Mouse (Mus musculus) heart, adult 11 months (tissue): ENCODE data around the gene Reg3g.
"Not testable (repeated sequence)": the region's sequence is repeated elsewhere in the genome, so short reads cannot be mapped to it uniquely, and the experiment has no call there.

Experiments used
- DNase-seq: peaks from one replicate; pipeline ENCODE4 v3.0.0; 2022

Gene Reg3g

DNA sequence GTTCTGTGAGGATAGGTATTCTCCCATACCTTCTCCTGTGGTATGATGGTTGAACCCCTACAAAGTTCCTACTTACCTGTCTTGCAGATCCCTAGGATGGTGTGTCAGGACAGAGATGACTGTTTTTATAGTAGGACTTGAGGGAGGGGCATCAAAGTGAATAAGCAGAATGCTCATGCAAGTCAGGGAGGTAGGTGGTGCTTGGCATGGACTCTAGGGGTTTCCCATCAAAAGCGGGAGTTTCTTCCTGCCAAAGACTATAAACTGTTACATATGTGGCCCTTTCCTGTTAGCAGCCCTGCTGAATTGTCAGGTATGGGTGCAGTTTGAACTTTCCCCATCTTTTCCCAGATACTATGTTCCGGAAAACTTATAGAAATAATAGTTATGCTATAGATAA lies at the start of gene Reg3g:
TSS of gene Reg3g (minus strand) at position 101 of the 400 bp plus-strand sequence.
- no peak for DNase-seq

DNA sequence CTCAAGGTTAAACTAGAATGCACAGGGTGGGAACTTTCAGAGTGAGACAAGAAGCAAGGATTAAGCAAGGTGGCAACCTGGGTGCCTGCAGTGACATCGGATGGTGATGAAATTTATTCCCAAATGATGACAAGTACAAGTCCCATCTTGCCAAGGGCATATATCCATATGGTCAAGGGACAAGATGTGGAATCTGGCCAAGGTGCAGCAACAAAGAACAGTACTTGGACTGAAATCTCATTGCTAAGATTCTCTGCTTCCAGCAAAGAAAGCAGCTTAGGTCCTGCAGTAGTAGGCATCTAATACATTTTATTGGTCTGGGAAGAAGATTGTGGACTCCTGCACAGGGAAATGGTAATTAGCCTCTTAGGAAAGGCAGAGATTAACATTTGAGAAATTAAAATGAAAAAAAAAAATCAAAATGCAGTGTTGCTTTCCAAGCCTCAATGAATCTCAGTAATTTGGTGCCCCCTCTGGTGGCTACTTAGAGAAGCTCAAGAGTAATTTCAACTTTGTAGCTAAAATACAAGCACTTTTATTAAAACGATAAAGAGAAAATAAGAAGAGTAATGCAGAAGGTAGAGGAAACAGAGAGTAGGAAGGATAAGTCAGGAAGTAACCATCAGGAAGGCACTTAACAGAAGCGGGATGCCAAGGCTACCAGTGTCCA lies 47.2 kb upstream of the Reg3g start:
- DNase-seq, result no peak

DNA sequence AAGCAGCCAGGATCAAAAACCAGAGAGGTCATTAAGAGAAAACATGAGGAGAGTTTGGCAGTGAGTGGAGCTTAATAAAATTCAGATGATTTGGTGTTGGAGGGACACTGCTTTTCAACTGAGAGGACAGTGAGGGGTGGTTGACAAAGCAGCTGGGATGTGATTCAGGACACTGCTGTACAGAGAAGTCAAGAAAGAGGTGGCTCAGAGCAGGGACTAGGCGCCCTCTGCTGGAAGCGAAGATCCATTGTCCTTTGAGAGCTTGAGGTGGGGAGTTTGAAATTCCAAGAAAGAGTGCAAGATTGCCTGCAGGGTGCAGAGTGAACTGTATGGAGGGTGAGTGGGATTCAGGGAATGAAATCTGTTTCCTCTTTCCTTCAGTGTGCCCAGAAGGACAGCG lies 44.2 kb upstream of the Reg3g start:
- DNase-seq, result no peak

- no peak for DNase-seq
These were observed 41.7 kb upstream of the Reg3g start for GRCm38 (mm10) chr6:78510173-78510900.

DNA sequence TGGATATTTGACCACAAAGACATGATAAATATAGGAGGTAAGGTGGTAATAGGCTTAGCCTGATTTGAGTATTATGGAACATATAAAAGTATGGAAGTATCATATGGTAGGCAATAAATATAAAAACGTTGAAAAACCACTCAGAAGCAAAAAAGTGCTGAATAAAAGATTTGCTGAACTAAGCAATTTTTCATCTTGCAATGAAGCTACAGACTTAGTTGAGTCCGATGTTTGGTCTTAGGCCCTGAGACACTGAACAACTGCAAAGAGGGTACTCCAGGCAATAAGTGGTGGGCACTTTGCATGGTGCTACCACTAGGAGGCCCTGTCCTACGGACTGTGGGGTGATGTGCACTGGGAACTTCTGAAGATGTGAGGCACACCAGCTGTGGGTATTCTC lies 37.1 kb upstream of the Reg3g start:
- no peak for DNase-seq

GRCm38 (mm10) chr6:78494633-78495032 lies 26.0 kb upstream of the Reg3g start:
- DNase-seq, result no peak

- no peak for DNase-seq
These were observed 615 bp upstream of the Reg3g start for GRCm38 (mm10) chr6:78469287-78469686.

DNA sequence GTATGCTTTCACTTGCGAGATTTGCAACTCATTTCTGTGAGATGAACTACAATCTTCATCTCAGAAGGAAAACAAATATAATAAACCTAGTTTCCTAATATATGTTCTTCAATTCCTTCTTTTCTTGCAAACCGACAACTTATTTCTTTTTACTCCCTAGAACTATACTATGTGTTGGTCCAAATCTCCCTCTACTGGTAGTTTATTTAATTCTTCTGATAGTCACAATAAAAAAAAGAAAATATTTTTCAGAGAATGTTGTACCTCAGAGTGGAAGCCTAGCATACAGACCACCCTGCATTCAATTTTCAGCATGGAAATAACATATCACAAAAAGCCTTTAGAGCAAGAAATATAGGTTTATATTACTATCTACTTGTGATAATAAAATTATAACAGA lies 5.4 kb downstream of the Reg3g start:
- DNase-seq, result no peak

DNA sequence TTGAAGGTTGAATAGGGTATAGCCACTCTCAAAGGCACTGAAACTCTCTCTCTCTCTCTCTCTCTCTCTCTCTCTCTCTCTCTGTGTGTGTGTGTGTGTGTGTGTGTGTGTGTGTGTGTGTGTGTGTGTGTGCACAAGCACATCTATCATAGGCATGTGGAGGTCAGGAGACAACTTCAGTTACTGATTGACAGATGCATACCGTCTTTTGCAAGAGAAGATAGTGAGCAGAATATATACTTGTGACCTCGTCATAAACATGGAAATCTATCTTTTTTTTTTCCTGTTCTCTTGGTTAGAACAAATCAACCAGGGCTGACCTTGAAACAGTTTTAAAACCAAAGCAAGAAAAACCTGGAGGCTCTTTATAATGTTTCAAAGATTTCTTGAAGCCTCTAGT lies 6.3 kb downstream of the Reg3g start:
- no peak for DNase-seq

DNA sequence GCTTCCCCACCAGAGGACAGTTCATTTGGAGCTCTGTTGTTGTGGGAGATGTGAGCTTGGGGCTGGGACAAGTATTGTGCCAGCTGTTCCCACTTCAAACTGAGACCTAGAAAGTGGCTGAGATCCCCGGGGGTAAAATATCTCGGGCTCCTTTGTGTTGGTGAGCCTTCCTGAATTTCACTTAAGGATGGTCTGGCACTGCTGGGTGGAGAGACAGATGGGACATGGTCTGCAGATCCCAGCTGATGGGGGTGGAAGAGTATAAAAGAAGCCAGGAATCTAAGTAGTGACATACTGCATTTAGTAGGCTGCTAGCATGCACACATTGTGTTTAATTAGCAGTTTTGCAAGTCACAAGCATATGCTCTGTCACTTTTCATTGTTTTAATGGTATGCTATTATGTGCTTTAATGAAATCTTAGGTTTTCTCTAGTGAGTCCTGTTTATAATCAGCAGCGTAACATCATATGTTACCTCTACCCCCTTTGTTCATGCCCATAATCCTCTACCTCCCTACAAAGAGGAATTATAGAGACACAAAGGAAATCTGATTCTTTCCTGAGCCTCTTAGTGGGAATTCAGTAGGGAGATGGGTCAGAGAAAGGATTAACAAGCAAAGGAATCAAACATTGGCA lies 8.4 kb downstream of the Reg3g start:
- no peak for DNase-seq

- DNase-seq, result no peak
These were observed 15.9 kb downstream of the Reg3g start for GRCm38 (mm10) chr6:78452804-78453203.

GRCm38 (mm10) chr6:78448409-78448808 lies 20.3 kb downstream of the Reg3g start:
- no peak for DNase-seq

DNA sequence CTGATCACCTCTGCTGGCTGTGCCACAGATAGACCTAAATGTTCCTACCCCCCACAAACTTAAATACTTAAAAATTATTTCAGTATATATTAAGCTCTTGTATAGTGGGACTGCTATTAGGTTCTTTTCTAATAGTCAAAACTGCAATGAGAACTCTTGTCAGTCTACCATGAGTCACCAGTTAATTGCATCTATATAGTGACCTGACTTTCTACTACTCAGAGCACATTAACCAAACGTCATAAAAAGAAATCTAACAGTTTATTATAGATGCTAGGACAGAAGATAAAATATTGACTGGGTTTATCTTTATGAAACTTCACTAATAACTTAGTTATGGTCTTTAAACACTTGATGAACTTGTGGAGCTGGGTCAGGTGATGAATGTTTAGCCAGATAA lies 21.5 kb downstream of the Reg3g start:
- DNase-seq, result no peak

DNA sequence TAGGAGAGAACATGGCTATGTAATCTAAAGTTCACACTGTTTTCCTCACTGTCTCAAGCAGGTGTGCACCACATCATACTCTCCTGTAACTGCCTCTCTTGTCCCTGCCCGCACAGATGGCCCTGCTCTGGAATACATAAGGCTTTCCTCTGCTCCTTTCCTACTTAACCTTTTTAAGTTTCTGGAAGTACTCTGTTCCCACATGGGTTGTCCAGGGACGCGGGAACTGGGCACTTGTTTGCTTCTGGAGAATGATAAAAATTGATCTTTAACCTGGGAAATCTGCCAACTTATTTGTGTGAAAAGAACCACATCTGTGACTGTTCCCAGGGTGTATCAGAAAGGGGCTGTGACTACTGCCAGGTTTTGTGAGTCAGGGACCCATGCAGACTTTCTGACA lies 43.2 kb downstream of the Reg3g start:
- no peak for DNase-seq

- DNase-seq, result not testable (repeated sequence)
These were observed 46.3 kb downstream of the Reg3g start, which contains the start of gene Reg1 for GRCm38 (mm10) chr6:78422411-78422810. Reg1 (plus strand) TSS chr6:78422711.
